Mouse (Mus musculus): Measurements from ENCODE around the gene Otop3. TPM values are rescaled to one million over a fixed set of nuclear protein-coding genes. Genes with fewer than 3 reads are reported as not detected.

Gene Otop3
- polyA plus RNA-seq, 1 experiment from 2014 or later = 2.1 TPM

DNA sequence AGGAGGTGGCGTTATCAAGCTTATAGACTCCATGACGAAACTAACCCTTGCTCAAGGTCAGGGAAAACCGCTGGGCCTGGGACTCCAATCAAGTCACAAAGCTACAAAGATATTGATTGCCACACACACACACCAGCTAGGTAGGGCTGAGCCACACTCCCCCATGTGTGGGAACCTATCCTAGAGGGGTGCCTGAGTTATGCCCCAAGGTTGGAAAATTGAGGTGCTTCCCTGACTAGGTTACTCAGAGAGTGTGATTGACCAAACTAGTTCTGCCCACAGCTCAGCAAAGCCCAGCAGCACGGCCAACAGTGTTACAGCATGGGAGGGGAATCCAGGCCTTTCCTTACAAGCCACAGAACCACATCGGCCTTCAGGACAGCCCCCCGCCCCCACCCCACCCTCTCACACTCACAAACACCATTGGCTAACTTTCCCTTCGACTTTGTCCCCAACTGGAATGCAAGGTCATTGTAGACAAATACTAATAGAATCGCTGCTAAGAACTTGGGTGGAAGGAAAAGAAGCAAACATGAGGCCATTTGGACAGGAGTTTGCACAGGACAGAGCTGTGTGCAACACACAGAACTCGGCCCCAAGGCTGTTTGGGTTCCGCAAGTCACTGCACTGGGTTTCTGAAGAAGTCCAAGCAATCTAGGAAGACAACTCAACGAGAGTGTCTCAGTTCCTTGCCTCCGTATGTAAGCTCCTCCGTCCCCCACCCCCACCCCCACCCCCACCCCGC is 41.7 kb upstream of the Otop3 start:
- Histone ChIP-seq H3K27me3 (replicated peaks; ENCODE audit: control insufficient read depth, insufficient read depth, low read length) (no peaks in the 10 kb centered on the region), H3K4me3 (ENCODE audit: low read length) (no peak overlapping the region), H3K4me1 (ENCODE audit: control insufficient read depth, insufficient read depth, low read length) (peaks cover 14% of the 10 kb centered on the region; the same call in 1 of the 2 replicates), H3K4me2 (ENCODE audit: low read depth, low read length) (no peak overlapping the region), H3K9me3 (ENCODE audit: control insufficient read depth, low read length) (no peaks in the 10 kb centered on the region), H3K27ac (ENCODE audit: low read length) (peak overlapping the region; percentile 86), H3K9ac (ENCODE audit: low read depth, low read length) (no peak overlapping the region), H3K36me3 (ENCODE audit: control insufficient read depth, insufficient read depth, low read length) (no peaks in the 10 kb centered on the region)
- peak; percentile 70 for ATAC-seq
- WGBS = 46% methylated on average over 14 of the region's 14 CpGs

DNA sequence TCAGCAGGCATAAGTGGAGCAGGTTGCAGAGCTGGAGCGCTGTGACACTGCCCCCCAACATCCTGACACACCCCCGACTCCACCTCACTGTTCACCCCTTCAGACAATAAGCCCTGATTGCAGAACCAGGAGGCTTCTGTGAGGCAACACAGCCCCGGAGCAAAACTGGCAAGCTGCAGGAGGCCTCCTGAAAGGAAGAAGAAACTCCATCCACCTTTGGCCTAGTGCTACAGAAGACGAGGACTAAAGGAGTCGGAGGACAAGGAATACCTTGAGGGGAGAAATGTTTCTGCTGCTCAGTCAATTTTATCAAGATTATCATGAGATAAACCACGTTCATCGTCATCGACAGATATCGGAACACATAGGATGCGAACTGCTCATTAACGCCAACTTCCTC is 38.6 kb upstream of the Otop3 start:
- WGBS = 82% methylated on average over 11 of the region's 11 CpGs
- no peak overlapping the region for H3K4me2 ChIP-seq (ENCODE audit: low read depth, low read length)
- H3K9me3 ChIP-seq (ENCODE audit: control insufficient read depth, low read length) = no peaks in the 10 kb centered on the region
- ATAC-seq = no peak
- no peaks in the 10 kb centered on the region for H3K36me3 ChIP-seq (ENCODE audit: control insufficient read depth, insufficient read depth, low read length)
- no peak overlapping the region for H3K9ac ChIP-seq (ENCODE audit: low read depth, low read length)
- no peaks in the 10 kb centered on the region for H3K27me3 ChIP-seq (replicated peaks; ENCODE audit: control insufficient read depth, insufficient read depth, low read length)
- peaks cover 9% of the 10 kb centered on the region; the same call in 1 of the 2 replicates for H3K4me1 ChIP-seq (ENCODE audit: control insufficient read depth, insufficient read depth, low read length)
- H3K4me3 ChIP-seq (ENCODE audit: low read length) = no peak overlapping the region
- no peak overlapping the region for H3K27ac ChIP-seq (ENCODE audit: low read length)

DNA sequence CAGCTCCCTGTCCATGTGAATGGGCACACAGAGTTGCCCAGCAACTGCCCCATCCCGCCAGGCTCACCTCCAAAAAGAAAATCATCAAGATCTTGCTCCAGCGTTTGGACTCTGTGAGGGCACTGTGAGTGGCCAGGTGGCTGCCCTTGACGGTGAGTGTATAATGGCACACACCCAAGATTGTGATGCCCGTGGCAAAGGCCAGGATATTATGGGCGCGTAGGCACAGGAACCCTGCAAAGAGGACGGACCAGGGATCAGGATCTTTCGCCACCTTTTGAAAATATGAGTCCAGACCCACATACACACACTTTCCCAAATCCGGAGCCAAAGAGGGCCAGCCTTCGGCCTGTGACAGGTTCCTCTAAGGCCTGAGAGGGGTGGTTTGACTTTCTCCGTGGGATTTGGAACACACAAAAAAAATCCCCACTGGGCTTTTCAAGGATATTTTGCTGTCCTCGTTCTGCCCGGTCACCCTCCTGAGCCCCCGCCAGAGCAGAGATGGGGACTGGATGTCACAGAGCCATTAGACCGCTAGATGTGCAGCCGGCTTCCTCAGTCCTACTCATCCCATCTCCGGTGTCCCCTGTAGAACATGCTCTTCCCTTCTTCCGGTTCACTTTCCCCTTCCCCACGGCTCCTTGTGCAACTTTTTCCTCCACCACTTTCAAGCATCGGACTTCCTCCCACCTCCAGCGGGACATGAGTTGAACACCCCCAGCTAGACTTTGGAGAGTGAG is 37.9 kb upstream of the Otop3 start:
- Histone ChIP-seq H3K27me3 (replicated peaks; ENCODE audit: control insufficient read depth, insufficient read depth, low read length) (no peaks in the 10 kb centered on the region), H3K9ac (ENCODE audit: low read depth, low read length) (peak overlapping the region; percentile 70), H3K36me3 (ENCODE audit: control insufficient read depth, insufficient read depth, low read length) (no peaks in the 10 kb centered on the region), H3K4me2 (ENCODE audit: low read depth, low read length) (peak overlapping the region; percentile 84), H3K4me1 (ENCODE audit: control insufficient read depth, insufficient read depth, low read length) (peaks cover 9% of the 10 kb centered on the region; the same call in 1 of the 2 replicates), H3K27ac (ENCODE audit: low read length) (peak overlapping the region; percentile 50; the same call in 1 of the 2 replicates), H3K9me3 (ENCODE audit: control insufficient read depth, low read length) (no peaks in the 10 kb centered on the region), H3K4me3 (ENCODE audit: low read length) (peak overlapping the region; percentile 54)
- WGBS = 48% methylated on average over 21 of the region's 21 CpGs
- no peak for ATAC-seq

DNA sequence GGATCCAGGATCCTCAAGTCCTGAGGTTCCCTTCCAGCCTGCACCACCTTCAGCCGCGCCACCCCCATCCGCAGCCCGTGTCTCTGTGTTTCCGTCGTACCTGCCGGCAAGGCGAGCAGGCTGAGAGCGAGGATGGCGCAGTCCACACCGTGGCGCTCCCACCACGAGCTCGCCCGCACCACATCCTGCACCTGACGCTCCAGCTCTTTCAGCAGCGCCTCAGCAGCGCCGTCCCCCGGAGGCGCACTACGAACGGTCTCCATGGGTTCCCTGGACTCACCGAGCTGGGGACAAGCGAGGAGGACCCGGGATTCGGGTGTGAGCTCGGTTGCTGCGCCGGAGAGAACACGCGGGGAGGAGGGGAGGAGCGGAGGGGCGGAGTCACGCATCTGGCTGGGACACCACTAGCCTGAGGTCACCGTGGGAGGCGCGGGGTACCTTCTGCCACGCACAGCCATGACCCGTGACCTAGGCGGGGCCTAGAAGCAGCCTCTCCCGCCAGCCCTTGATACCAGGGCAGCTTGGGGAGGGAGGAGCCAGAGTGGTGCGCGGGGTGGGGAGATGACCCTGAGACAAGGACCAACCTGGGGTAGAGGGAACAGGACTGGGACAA is 37.2 kb upstream of the Otop3 start, which contains the start of gene Fads6:
Gene Fads6, minus strand, starts transcription at position 450 of the 613 bp plus-strand sequence.
- H3K9me3 ChIP-seq (ENCODE audit: control insufficient read depth, low read length) = no peaks in the 10 kb centered on the region
- WGBS = 1% methylated on average over 44 of the region's 44 CpGs
- peak within 1 kb of the TSS; percentile 50 for H3K27ac ChIP-seq (ENCODE audit: low read length)
- peak; percentile 69 for ATAC-seq
- H3K4me3 ChIP-seq (ENCODE audit: low read length) = peak within 1 kb of the TSS; percentile 54
- H3K4me1 ChIP-seq (ENCODE audit: control insufficient read depth, insufficient read depth, low read length) = peaks cover 6% of the 10 kb centered on the region; the same call in 1 of the 2 replicates
- H3K27me3 ChIP-seq (replicated peaks; ENCODE audit: control insufficient read depth, insufficient read depth, low read length) = no peaks in the 10 kb centered on the region
- peak within 1 kb of the TSS; percentile 70 for H3K9ac ChIP-seq (ENCODE audit: low read depth, low read length)
- H3K36me3 ChIP-seq (ENCODE audit: control insufficient read depth, insufficient read depth, low read length) = no peaks in the 10 kb centered on the region
- peak within 1 kb of the TSS; percentile 84 for H3K4me2 ChIP-seq (ENCODE audit: low read depth, low read length)

DNA sequence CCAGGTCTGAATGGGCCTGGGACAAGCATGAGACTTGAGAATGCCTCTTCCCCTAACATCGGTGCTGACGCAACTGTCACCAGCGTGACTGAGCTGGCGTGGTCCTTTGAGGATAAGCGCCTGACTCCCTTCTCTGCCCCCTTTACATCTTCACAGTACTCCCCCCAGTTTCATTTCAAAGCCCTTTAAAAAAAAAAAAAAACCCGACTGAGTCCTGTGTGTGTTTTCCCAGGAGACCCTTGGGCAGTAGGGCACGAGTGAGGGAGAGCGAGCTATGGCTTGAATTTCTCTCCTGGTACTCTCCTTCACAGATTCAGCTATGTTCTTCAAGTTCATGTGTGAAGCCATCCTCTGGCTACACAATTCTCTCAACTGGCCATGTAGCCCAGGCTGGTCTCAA is 36.4 kb upstream of the Otop3 start:
- 75% methylated on average over 8 of the region's 8 CpGs for WGBS
- H3K27ac ChIP-seq (ENCODE audit: low read length) = no peak overlapping the region
- no peak overlapping the region for H3K4me2 ChIP-seq (ENCODE audit: low read depth, low read length)
- H3K9me3 ChIP-seq (ENCODE audit: control insufficient read depth, low read length) = no peaks in the 10 kb centered on the region
- no peaks in the 10 kb centered on the region for H3K27me3 ChIP-seq (replicated peaks; ENCODE audit: control insufficient read depth, insufficient read depth, low read length)
- no peak for ATAC-seq
- H3K4me3 ChIP-seq (ENCODE audit: low read length) = no peak overlapping the region
- 0 out of 2 replicates have a peak, but pooled peaks cover 5% of the 10 kb centered on the region for H3K4me1 ChIP-seq (ENCODE audit: control insufficient read depth, insufficient read depth, low read length)
- H3K36me3 ChIP-seq (ENCODE audit: control insufficient read depth, insufficient read depth, low read length) = no peaks in the 10 kb centered on the region
- no peak overlapping the region for H3K9ac ChIP-seq (ENCODE audit: low read depth, low read length)

- Histone ChIP-seq H3K36me3 (ENCODE audit: control insufficient read depth, insufficient read depth, low read length) (no peaks in the 10 kb centered on the region), H3K4me3 (ENCODE audit: low read length) (no peak overlapping the region), H3K27me3 (replicated peaks; ENCODE audit: control insufficient read depth, insufficient read depth, low read length) (no peaks in the 10 kb centered on the region), H3K4me1 (ENCODE audit: control insufficient read depth, insufficient read depth, low read length) (0 out of 2 replicates have a peak, but pooled peaks cover 5% of the 10 kb centered on the region), H3K9ac (ENCODE audit: low read depth, low read length) (no peak overlapping the region), H3K4me2 (ENCODE audit: low read depth, low read length) (no peak overlapping the region), H3K9me3 (ENCODE audit: control insufficient read depth, low read length) (no peaks in the 10 kb centered on the region), H3K27ac (ENCODE audit: low read length) (no peak overlapping the region)
- 84% methylated on average over 4 of the region's 4 CpGs for WGBS
- ATAC-seq = no peak
These were observed 33.8 kb upstream of the Otop3 start for GRCm38 (mm10) chr11:115300745-115301144.

DNA sequence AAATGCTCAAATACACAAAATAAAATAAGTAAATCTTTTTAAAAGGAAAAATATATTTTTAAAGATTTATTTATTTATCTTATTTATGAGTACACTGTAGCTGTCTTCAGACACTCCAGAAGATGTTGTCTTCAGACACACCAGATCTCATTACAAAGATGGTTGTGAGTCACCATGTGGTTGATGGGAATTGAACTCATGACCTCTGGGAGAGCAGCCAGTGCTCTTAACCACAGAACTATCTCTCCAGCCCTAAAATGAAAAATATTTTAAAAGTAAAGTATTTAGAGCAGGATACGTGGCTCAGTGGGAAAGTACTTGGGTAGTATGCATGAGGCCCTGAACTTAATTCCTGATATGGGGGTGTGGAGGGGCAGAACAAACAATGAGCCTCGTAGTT is 33.2 kb upstream of the Otop3 start:
- H3K4me2 ChIP-seq (ENCODE audit: low read depth, low read length) = no peak overlapping the region
- WGBS = 76% methylated on average over 2 of the region's 2 CpGs
- no peaks in the 10 kb centered on the region for H3K27me3 ChIP-seq (replicated peaks; ENCODE audit: control insufficient read depth, insufficient read depth, low read length)
- no peak overlapping the region for H3K4me3 ChIP-seq (ENCODE audit: low read length)
- H3K27ac ChIP-seq (ENCODE audit: low read length) = no peak overlapping the region
- no peak for ATAC-seq
- H3K4me1 ChIP-seq (ENCODE audit: control insufficient read depth, insufficient read depth, low read length) = 0 out of 2 replicates have a peak, but pooled peaks cover 5% of the 10 kb centered on the region
- no peaks in the 10 kb centered on the region for H3K36me3 ChIP-seq (ENCODE audit: control insufficient read depth, insufficient read depth, low read length)
- H3K9me3 ChIP-seq (ENCODE audit: control insufficient read depth, low read length) = no peaks in the 10 kb centered on the region
- H3K9ac ChIP-seq (ENCODE audit: low read depth, low read length) = no peak overlapping the region

- Histone ChIP-seq H3K9ac (ENCODE audit: low read depth, low read length) (no peak overlapping the region), H3K27me3 (replicated peaks; ENCODE audit: control insufficient read depth, insufficient read depth, low read length) (0 out of 2 replicates have a peak, but pooled peaks cover 2% of the 10 kb centered on the region), H3K9me3 (ENCODE audit: control insufficient read depth, low read length) (no peaks in the 10 kb centered on the region), H3K36me3 (ENCODE audit: control insufficient read depth, insufficient read depth, low read length) (no peaks in the 10 kb centered on the region), H3K4me1 (ENCODE audit: control insufficient read depth, insufficient read depth, low read length) (no peaks in the 10 kb centered on the region), H3K4me2 (ENCODE audit: low read depth, low read length) (no peak overlapping the region), H3K4me3 (ENCODE audit: low read length) (no peak overlapping the region), H3K27ac (ENCODE audit: low read length) (no peak overlapping the region)
- 31% methylated on average over 8 of the region's 8 CpGs for WGBS
- ATAC-seq = no peak
These were observed 31.4 kb upstream of the Otop3 start for GRCm38 (mm10) chr11:115303167-115303566.

DNA sequence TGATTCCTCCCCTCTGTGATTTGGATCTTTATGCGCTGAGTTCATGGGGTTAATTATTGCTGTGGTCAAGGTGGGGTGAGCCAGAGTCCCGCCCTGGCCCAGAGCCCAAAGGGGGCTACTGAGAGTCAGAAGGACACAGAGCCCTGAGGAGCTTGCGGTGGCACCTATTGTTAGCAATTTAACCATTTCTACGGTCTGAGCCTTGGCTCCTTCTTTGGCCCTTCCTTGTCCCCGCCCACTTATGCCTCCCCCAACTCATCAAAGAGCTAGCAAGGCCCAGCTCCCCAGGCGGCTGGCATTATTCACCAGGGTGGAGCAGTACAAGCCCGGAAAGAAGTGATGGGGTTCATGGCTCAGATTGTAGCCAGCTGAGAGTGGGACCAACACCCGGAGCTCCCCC is 27.7 kb upstream of the Otop3 start, which contains the start of gene Otop2:
Gene Otop2, plus strand, starts transcription at position 301 of the 400 bp plus-strand sequence.
- no peak within 1 kb of the TSS for H3K9ac ChIP-seq (ENCODE audit: low read depth, low read length)
- H3K36me3 ChIP-seq (ENCODE audit: control insufficient read depth, insufficient read depth, low read length) = no peaks in the 10 kb centered on the region
- 31% methylated on average over 8 of the region's 8 CpGs for WGBS
- ATAC-seq = no peak
- H3K27ac ChIP-seq (ENCODE audit: low read length) = no peak within 1 kb of the TSS
- H3K4me2 ChIP-seq (ENCODE audit: low read depth, low read length) = no peak within 1 kb of the TSS
- H3K4me1 ChIP-seq (ENCODE audit: control insufficient read depth, insufficient read depth, low read length) = no peaks in the 10 kb centered on the region
- no peaks in the 10 kb centered on the region for H3K9me3 ChIP-seq (ENCODE audit: control insufficient read depth, low read length)
- 0 out of 2 replicates have a peak, but pooled peaks cover 4% of the 10 kb centered on the region for H3K27me3 ChIP-seq (replicated peaks; ENCODE audit: control insufficient read depth, insufficient read depth, low read length)
- no peak within 1 kb of the TSS for H3K4me3 ChIP-seq (ENCODE audit: low read length)
